Comparison of ENCODE assay signal across 20 mouse cellular contexts in the genomic region with DNA sequence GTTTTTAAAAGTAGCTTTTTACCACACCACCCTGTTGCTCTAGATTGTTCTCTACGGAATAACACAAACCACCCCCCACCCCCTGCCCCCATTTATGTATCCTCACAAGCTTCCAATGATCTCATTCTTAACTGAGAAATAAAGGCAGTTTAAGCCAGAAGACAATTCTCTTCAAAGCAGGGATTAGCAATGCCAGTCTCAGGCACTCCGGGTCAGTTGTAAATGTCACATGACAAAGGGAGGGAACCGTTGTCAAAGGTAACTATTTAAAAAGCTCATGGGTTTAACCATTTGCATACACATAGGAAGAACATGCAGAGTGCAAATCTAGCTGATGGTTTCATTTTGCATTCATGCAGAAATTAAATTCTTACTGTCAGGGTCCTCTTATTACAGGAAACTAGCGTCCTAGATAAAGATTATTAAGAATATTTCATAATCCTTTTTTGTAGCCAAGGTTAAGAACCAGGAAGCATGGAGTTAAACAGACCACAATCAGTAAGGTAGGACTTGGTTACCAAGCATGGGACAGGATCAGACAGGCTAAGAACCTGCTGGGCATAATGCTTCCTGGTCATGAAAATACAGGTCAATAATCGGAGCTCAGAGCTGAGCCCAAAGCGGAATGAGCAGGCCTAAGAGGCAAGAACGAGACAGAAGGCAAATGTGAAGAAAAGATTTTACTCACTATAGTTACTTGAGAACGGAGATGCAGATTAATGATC.
DNase-seq lines count a peak whose midpoint lies in the region; ATAC-seq and TF ChIP-seq lines count a peak whose summit lies in the region.
"Had no signal": no experiment of that assay in that cellular context is flagged by ENCODE, and none has a peak within 500 bp of the region (broad histone marks: within the 10 kb centered on the region; RNA-seq: fewer than 3 reads in every experiment).

No protein-coding gene starts in this region.

- WGBS in midbrain, embryonic 12.5 days: 31% methylated on average over 8 of the region's 8 CpGs
- 35% methylated on average over 8 of the region's 8 CpGs for WGBS in midbrain, embryonic 14.5 days
- WGBS in intestine, embryonic 16.5 days: 48% methylated on average over 8 of the region's 8 CpGs
- WGBS in stomach, postnatal 0 days: 44% methylated on average over 8 of the region's 8 CpGs

- peak; percentile 5 for DNase-seq in embryo, embryonic 10.5 days (ENCODE audit: low spot score)
- no peak for DNase-seq in embryo, embryonic 11 days
- no peak for DNase-seq in midbrain, embryonic 14.5 days
- DNase-seq in stomach, postnatal 0 days (ENCODE audit: low spot score): no peak
- DNase-seq in right cerebral cortex, postnatal 36 days (ENCODE audit: low spot score in 2 of 2): no peak
- DNase-seq: adrenal gland, adult 8-10 months; adrenal gland, postnatal 36 days; B cell, adult 2 months; cerebellum, adult 2 months; cerebellum, postnatal 10 days; gastrocnemius, postnatal 14 days had no signal

- H3K9me3 ChIP-seq in midbrain, embryonic 12.5 days: no peaks in the 10 kb centered on the region
- H3K9me3 ChIP-seq in midbrain, embryonic 14.5 days (ENCODE audit: control insufficient read depth, low read length): no peaks in the 10 kb centered on the region
- no peaks in the 10 kb centered on the region for H3K9me3 ChIP-seq in intestine, embryonic 16.5 days (ENCODE audit: control insufficient read depth, low read length)
- no peaks in the 10 kb centered on the region for H3K9me3 ChIP-seq in stomach, postnatal 0 days (ENCODE audit: control insufficient read depth, low read length)
- H3K9me3 ChIP-seq: embryonic facial prominence, embryonic 13.5 days; forebrain, embryonic 12.5 days; G1E; heart, embryonic 12.5 days; hindbrain, embryonic 10.5 days had no signal

- H3K36me3 ChIP-seq in midbrain, embryonic 12.5 days: no peaks in the 10 kb centered on the region
- no peaks in the 10 kb centered on the region for H3K36me3 ChIP-seq in midbrain, embryonic 14.5 days (ENCODE audit: control insufficient read depth, insufficient read depth, low read length)
- no peaks in the 10 kb centered on the region for H3K36me3 ChIP-seq in intestine, embryonic 16.5 days (ENCODE audit: control insufficient read depth, insufficient read depth, low read length)
- H3K36me3 ChIP-seq in stomach, postnatal 0 days (ENCODE audit: control insufficient read depth, insufficient read depth, low read length): no peaks in the 10 kb centered on the region
- H3K36me3 ChIP-seq: embryonic facial prominence, embryonic 13.5 days; forebrain, embryonic 12.5 days; G1E; heart, embryonic 12.5 days; hindbrain, embryonic 10.5 days had no signal

- TF ChIP-seq EP300 in stomach, postnatal 0 days (optimal IDR thresholded peaks at IDR 0.05): no peak

- H3K27ac ChIP-seq in midbrain, embryonic 12.5 days (replicated peaks): no peak overlapping the region
- no peak overlapping the region for H3K27ac ChIP-seq in midbrain, embryonic 14.5 days (replicated peaks; ENCODE audit: low read depth, low read length)
- no peak overlapping the region for H3K27ac ChIP-seq in intestine, embryonic 16.5 days (ENCODE audit: low read length)
- H3K27ac ChIP-seq in stomach, postnatal 0 days (replicated peaks): no peak overlapping the region
- H3K27ac ChIP-seq: embryonic facial prominence, embryonic 13.5 days; forebrain, embryonic 12.5 days; hindbrain, embryonic 10.5 days had no signal

- no peak overlapping the region for H3K4me3 ChIP-seq in midbrain, embryonic 12.5 days
- no peak overlapping the region for H3K4me3 ChIP-seq in midbrain, embryonic 14.5 days (replicated peaks; ENCODE audit: low read depth, low read length)
- no peak overlapping the region for H3K4me3 ChIP-seq in intestine, embryonic 16.5 days (ENCODE audit: low read length)
- no peak overlapping the region for H3K4me3 ChIP-seq in stomach, postnatal 0 days (ENCODE audit: low read depth, low read length)
- H3K4me3 ChIP-seq: embryonic facial prominence, embryonic 13.5 days; forebrain, embryonic 12.5 days; heart, embryonic 12.5 days; hindbrain, embryonic 10.5 days had no signal

- H3K4me1 ChIP-seq in midbrain, embryonic 12.5 days: no peaks in the 10 kb centered on the region
- no peaks in the 10 kb centered on the region for H3K4me1 ChIP-seq in midbrain, embryonic 14.5 days (ENCODE audit: control insufficient read depth, insufficient read depth, low read length)
- no peaks in the 10 kb centered on the region for H3K4me1 ChIP-seq in intestine, embryonic 16.5 days (ENCODE audit: control insufficient read depth, insufficient read depth, low read length)
- H3K4me1 ChIP-seq in stomach, postnatal 0 days (replicated peaks; ENCODE audit: control insufficient read depth, insufficient read depth): no peaks in the 10 kb centered on the region
- H3K4me1 ChIP-seq: heart, embryonic 12.5 days had no signal

- no peaks in the 10 kb centered on the region for H3K27me3 ChIP-seq in midbrain, embryonic 12.5 days
- no peaks in the 10 kb centered on the region for H3K27me3 ChIP-seq in midbrain, embryonic 14.5 days (ENCODE audit: control insufficient read depth, insufficient read depth, low read length)
- H3K27me3 ChIP-seq in intestine, embryonic 16.5 days (replicated peaks; ENCODE audit: control insufficient read depth, insufficient read depth, low read length): no peaks in the 10 kb centered on the region
- no peaks in the 10 kb centered on the region for H3K27me3 ChIP-seq in stomach, postnatal 0 days (ENCODE audit: control insufficient read depth, insufficient read depth, low read length)
- H3K27me3 ChIP-seq: embryonic facial prominence, embryonic 13.5 days; forebrain, embryonic 12.5 days; heart, embryonic 12.5 days had no signal

- peak; percentile 34; the same call in 1 of the 2 replicates for ATAC-seq in midbrain, embryonic 12.5 days (ENCODE audit: low FRiP score, low read depth)
- no peak for ATAC-seq in midbrain, embryonic 14.5 days (ENCODE audit: low FRiP score, low TSS enrichment)
- peak; percentile 80 for ATAC-seq in intestine, embryonic 16.5 days
- ATAC-seq in stomach, postnatal 0 days (ENCODE audit: low FRiP score, low TSS enrichment): peak; percentile 92
- ATAC-seq: CD4-positive, CD25-positive, alpha-beta regulatory T cell, adult 4 months; forebrain, embryonic 16.5 days had no signal

- no peak for TF ChIP-seq CTCF in stomach, postnatal 0 days (IDR thresholded peaks at IDR 0.05; ENCODE audit: low read depth)

- H3K4me2 ChIP-seq in midbrain, embryonic 12.5 days (replicated peaks): no peak overlapping the region
- no peak overlapping the region for H3K4me2 ChIP-seq in midbrain, embryonic 14.5 days (ENCODE audit: low read length)
- no peak overlapping the region for H3K4me2 ChIP-seq in intestine, embryonic 16.5 days (ENCODE audit: low read depth, low read length)
- H3K4me2 ChIP-seq in stomach, postnatal 0 days (replicated peaks; ENCODE audit: low read depth): no peak overlapping the region
- H3K4me2 ChIP-seq: embryonic facial prominence, embryonic 13.5 days; forebrain, embryonic 12.5 days; heart, embryonic 12.5 days had no signal

- H3K9ac ChIP-seq in midbrain, embryonic 12.5 days (replicated peaks): no peak overlapping the region
- no peak overlapping the region for H3K9ac ChIP-seq in midbrain, embryonic 14.5 days (replicated peaks; ENCODE audit: low read length)
- H3K9ac ChIP-seq in intestine, embryonic 16.5 days (ENCODE audit: low read depth, low read length): no peak overlapping the region
- no peak overlapping the region for H3K9ac ChIP-seq in stomach, postnatal 0 days (ENCODE audit: low read length)
- H3K9ac ChIP-seq: embryonic facial prominence, embryonic 13.5 days; forebrain, embryonic 12.5 days; heart, embryonic 12.5 days had no signal
